Mouse (Mus musculus): ENCODE results near the gene Aipl1. TPM values are rescaled to one million over a fixed set of nuclear protein-coding genes. Genes with fewer than 3 reads are reported as not detected.

Aipl1 gene
- polyA plus RNA-seq (2012; fragmentation: generic; extraction: Trizol), result 0.21 TPM
- long read RNA-seq, experiment 1, result 0 reads
- long read RNA-seq, experiment 2, result 0 reads

DNA sequence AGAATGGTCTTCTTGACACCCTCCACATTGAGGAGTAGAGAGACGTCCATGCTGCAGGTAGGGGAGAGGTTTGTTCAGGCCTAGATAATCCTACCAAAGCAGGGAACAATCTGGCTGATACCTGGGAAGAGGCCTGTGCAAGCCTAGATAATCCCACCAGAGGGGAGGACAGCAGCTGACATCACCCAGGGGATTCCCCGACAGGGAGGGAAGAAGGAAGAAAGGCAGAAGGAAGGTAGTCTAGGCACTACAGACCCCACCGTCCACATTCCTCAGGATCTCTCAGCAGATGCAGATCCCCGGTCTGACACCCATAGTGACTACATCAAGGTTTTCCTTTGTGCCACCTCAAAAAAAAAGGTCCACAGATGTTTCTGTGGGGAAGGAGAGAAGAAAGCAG lies at the start of gene Aipl1:
Gene Aipl1, minus strand, starts transcription at position 101 of the 400 bp plus-strand sequence.
- Histone ChIP-seq H3K79me3 (ENCODE audit: low read depth) (peaks cover under 1% of the 10 kb centered on the region), H3K36me3 (ENCODE audit: control insufficient read depth, insufficient read depth) (no peaks in the 10 kb centered on the region), H3K4me3 (ENCODE audit: insufficient read depth, poor library complexity, severe bottlenecking) (no peak within 1 kb of the TSS), H3ac (ENCODE audit: control insufficient read depth, insufficient read length, low read depth) (no peak within 1 kb of the TSS), H3K27me3 (ENCODE audit: control insufficient read depth, insufficient read depth, insufficient read length) (no peaks in the 10 kb centered on the region), H3K79me2 (ENCODE audit: control insufficient read depth, insufficient read depth) (peaks cover under 1% of the 10 kb centered on the region)
- TF ChIP-seq MYOD1 (IDR thresholded peaks at IDR 0.05; ENCODE audit: control insufficient read depth, insufficient read length, low read depth) (no peak), USF1 (IDR thresholded peaks at IDR 0.05; ENCODE audit: low read depth) (no peak)

GRCm38 (mm10) chr11:72086251-72087046 lies 49.1 kb upstream of the Aipl1 start:
- Histone ChIP-seq H3K36me3 (ENCODE audit: control insufficient read depth, insufficient read depth) (no peaks in the 10 kb centered on the region), H3K4me3 (ENCODE audit: insufficient read depth, poor library complexity, severe bottlenecking) (no peak overlapping the region), H3K27me3 (ENCODE audit: control insufficient read depth, insufficient read depth, insufficient read length) (no peaks in the 10 kb centered on the region), H3K79me2 (ENCODE audit: control insufficient read depth, insufficient read depth) (no peaks in the 10 kb centered on the region), H3ac (ENCODE audit: control insufficient read depth, insufficient read length, low read depth) (no peak overlapping the region), H3K79me3 (ENCODE audit: low read depth) (no peaks in the 10 kb centered on the region)
- TF ChIP-seq CTCF (IDR thresholded peaks at IDR 0.05; ENCODE audit: control insufficient read depth, insufficient read depth, insufficient read length), result no peak
- TF ChIP-seq CEBPB (IDR thresholded peaks at IDR 0.05; ENCODE audit: low read depth), result no peak
- TF ChIP-seq FOSL1 (IDR thresholded peaks at IDR 0.05; ENCODE audit: insufficient read depth, low read length, poor library complexity, severe bottlenecking), result no peak
- TF ChIP-seq MYOD1 (IDR thresholded peaks at IDR 0.05; ENCODE audit: control insufficient read depth, insufficient read length, low read depth), result no peak
- TF ChIP-seq MAX (IDR thresholded peaks at IDR 0.05), result no peak
- no peak for TF ChIP-seq USF1 (IDR thresholded peaks at IDR 0.05; ENCODE audit: low read depth)
- no peak for TF ChIP-seq MYOG (IDR thresholded peaks at IDR 0.05; ENCODE audit: control insufficient read depth, extremely low read depth, insufficient read length)

DNA sequence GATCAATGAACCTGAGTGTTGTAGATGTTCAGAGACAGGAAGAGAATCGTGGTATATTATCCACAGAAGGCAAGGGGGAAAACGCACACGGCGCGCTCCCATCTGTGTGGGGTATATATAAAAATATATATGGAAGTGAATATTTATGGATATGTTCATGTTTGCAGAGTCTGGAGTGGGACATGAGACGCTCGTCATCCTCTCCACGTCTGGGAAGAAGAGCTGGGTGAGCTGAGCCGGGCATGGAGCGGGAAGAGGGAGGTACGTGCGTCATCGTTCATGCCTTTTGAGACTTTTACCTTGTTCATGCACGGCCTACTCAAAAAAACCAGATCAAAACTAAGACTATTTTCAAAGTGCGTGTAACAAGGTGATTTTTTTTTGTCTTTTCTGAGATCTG lies 47.0 kb upstream of the Aipl1 start:
- Histone ChIP-seq H3K4me3 (ENCODE audit: insufficient read depth, poor library complexity, severe bottlenecking) (no peak overlapping the region), H3K27me3 (ENCODE audit: control insufficient read depth, insufficient read depth, insufficient read length) (no peaks in the 10 kb centered on the region), H3K79me2 (ENCODE audit: control insufficient read depth, insufficient read depth) (no peaks in the 10 kb centered on the region), H3K36me3 (ENCODE audit: control insufficient read depth, insufficient read depth) (no peaks in the 10 kb centered on the region), H3ac (ENCODE audit: control insufficient read depth, insufficient read length, low read depth) (no peak overlapping the region), H3K79me3 (ENCODE audit: low read depth) (no peaks in the 10 kb centered on the region)
- no peak for TF ChIP-seq MAX (IDR thresholded peaks at IDR 0.05)
- TF ChIP-seq CTCF (IDR thresholded peaks at IDR 0.05; ENCODE audit: control insufficient read depth, insufficient read depth, insufficient read length), result no peak
- no peak for TF ChIP-seq MYOG (IDR thresholded peaks at IDR 0.05; ENCODE audit: control insufficient read depth, extremely low read depth, insufficient read length)
- no peak for TF ChIP-seq CEBPB (IDR thresholded peaks at IDR 0.05; ENCODE audit: low read depth)
- no peak for TF ChIP-seq USF1 (IDR thresholded peaks at IDR 0.05; ENCODE audit: low read depth)
- TF ChIP-seq FOSL1 (IDR thresholded peaks at IDR 0.05; ENCODE audit: insufficient read depth, low read length, poor library complexity, severe bottlenecking), result no peak
- TF ChIP-seq MYOD1 (IDR thresholded peaks at IDR 0.05; ENCODE audit: control insufficient read depth, insufficient read length, low read depth), result no peak

- Histone ChIP-seq H3K27me3 (ENCODE audit: control insufficient read depth, insufficient read depth, insufficient read length) (no peaks in the 10 kb centered on the region), H3K79me3 (ENCODE audit: low read depth) (no peaks in the 10 kb centered on the region), H3ac (ENCODE audit: control insufficient read depth, insufficient read length, low read depth) (no peak overlapping the region), H3K4me3 (ENCODE audit: insufficient read depth, poor library complexity, severe bottlenecking) (no peak overlapping the region), H3K36me3 (ENCODE audit: control insufficient read depth, insufficient read depth) (no peaks in the 10 kb centered on the region), H3K79me2 (ENCODE audit: control insufficient read depth, insufficient read depth) (no peaks in the 10 kb centered on the region)
- TF ChIP-seq MYOG (IDR thresholded peaks at IDR 0.05; ENCODE audit: control insufficient read depth, extremely low read depth, insufficient read length) (no peak), CTCF (IDR thresholded peaks at IDR 0.05; ENCODE audit: control insufficient read depth, insufficient read depth, insufficient read length) (no peak), MYOD1 (IDR thresholded peaks at IDR 0.05; ENCODE audit: control insufficient read depth, insufficient read length, low read depth) (no peak), MAX (IDR thresholded peaks at IDR 0.05) (no peak), CEBPB (IDR thresholded peaks at IDR 0.05; ENCODE audit: low read depth) (no peak), USF1 (IDR thresholded peaks at IDR 0.05; ENCODE audit: low read depth) (no peak), FOSL1 (IDR thresholded peaks at IDR 0.05; ENCODE audit: insufficient read depth, low read length, poor library complexity, severe bottlenecking) (no peak)
Observed at GRCm38 (mm10) chr11:72082601-72083000, 45.3 kb upstream of the Aipl1 start.

DNA sequence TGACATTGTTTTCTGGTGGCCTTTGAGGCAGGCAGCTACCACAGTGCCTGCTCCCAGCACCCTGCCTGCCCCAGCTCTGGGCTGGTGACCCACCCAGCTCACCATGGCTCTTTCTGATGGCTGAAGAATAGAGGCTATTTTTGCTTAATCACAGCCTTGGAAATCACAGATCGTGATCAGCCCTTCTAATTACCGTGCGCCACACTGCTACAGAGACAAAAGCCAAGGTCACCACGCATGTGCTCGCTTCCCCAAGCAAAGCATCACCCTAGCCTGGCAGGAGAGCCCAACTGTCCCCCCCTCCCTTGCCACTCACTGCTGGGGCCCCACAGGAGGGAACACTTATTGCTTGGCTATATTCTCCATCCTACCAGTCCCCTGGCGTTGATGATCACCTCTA lies 43.2 kb upstream of the Aipl1 start:
- Histone ChIP-seq H3K79me2 (ENCODE audit: control insufficient read depth, insufficient read depth) (no peaks in the 10 kb centered on the region), H3K79me3 (ENCODE audit: low read depth) (no peaks in the 10 kb centered on the region), H3K36me3 (ENCODE audit: control insufficient read depth, insufficient read depth) (no peaks in the 10 kb centered on the region), H3K4me3 (ENCODE audit: insufficient read depth, poor library complexity, severe bottlenecking) (no peak overlapping the region), H3ac (ENCODE audit: control insufficient read depth, insufficient read length, low read depth) (no peak overlapping the region), H3K27me3 (ENCODE audit: control insufficient read depth, insufficient read depth, insufficient read length) (peaks cover 5% of the 10 kb centered on the region)
- no peak for TF ChIP-seq MAX (IDR thresholded peaks at IDR 0.05)

GRCm38 (mm10) chr11:72078647-72079046 lies 41.3 kb upstream of the Aipl1 start:
- H3K4me3 ChIP-seq (ENCODE audit: insufficient read depth, poor library complexity, severe bottlenecking), result no peak overlapping the region
- H3K27me3 ChIP-seq (ENCODE audit: control insufficient read depth, insufficient read depth, insufficient read length), result peaks cover 5% of the 10 kb centered on the region
- H3ac ChIP-seq (ENCODE audit: control insufficient read depth, insufficient read length, low read depth), result no peak overlapping the region
- H3K79me3 ChIP-seq (ENCODE audit: low read depth), result no peaks in the 10 kb centered on the region
- TF ChIP-seq FOSL1 (IDR thresholded peaks at IDR 0.05; ENCODE audit: insufficient read depth, low read length, poor library complexity, severe bottlenecking) (no peak), MYOG (IDR thresholded peaks at IDR 0.05; ENCODE audit: control insufficient read depth, extremely low read depth, insufficient read length) (no peak), MAX (IDR thresholded peaks at IDR 0.05) (no peak), CEBPB (IDR thresholded peaks at IDR 0.05; ENCODE audit: low read depth) (no peak), MYOD1 (IDR thresholded peaks at IDR 0.05; ENCODE audit: control insufficient read depth, insufficient read length, low read depth) (no peak)
- no peaks in the 10 kb centered on the region for H3K79me2 ChIP-seq (ENCODE audit: control insufficient read depth, insufficient read depth)
- no peaks in the 10 kb centered on the region for H3K36me3 ChIP-seq (ENCODE audit: control insufficient read depth, insufficient read depth)
